Mouse (Mus musculus) olfactory bulb, adult 2 months (tissue): ENCODE data around the gene Apobec2.

Experiments
- CTCF ChIP-seq: fragments of 200-500 bp; IDR thresholded peaks from 2 replicates; pipeline ENCODE4 v1.5.1; 2012; ENCODE audit warnings: low read depth, mild to moderate bottlenecking, low read length, moderate library complexity; ENCODE audit not compliant: insufficient read depth
- POLR2A ChIP-seq: fragments of 200-500 bp; IDR thresholded peaks from 2 replicates; pipeline ENCODE4 v1.6.1; 2012; ENCODE audit warnings: mild to moderate bottlenecking, low read depth, low read length, moderate library complexity; ENCODE audit not compliant: insufficient read depth

GRCm38 (mm10) chr17:48462096-48462495 is 29.4 kb upstream of the Apobec2 start:
- TF ChIP-seq CTCF (no peak), POLR2A (no peak)
